In genomic region chr13:72210474-72211309, GRCm38 (mm10) we compare ENCODE assay signal across 12 mouse cellular contexts.
A peak's percentile ranks its signal among the peaks of the same experiment; 100 is the strongest.
DNase-seq lines count a peak whose midpoint lies in the region; ATAC-seq lines count a peak whose summit lies in the region.
"Had no signal": no experiment of that assay in that cellular context is flagged by ENCODE, and none has a peak within 500 bp of the region (broad histone marks: within the 10 kb centered on the region; RNA-seq: fewer than 3 reads in every experiment).

No protein-coding gene starts in this region.

- H3K36me3 ChIP-seq in neural tube, embryonic 15.5 days, result no peaks in the 10 kb centered on the region
- no peaks in the 10 kb centered on the region for H3K36me3 ChIP-seq in intestine, embryonic 16.5 days (ENCODE audit: control insufficient read depth, insufficient read depth, low read length)
- H3K36me3 ChIP-seq: heart, embryonic 15.5 days had no signal

- no peak overlapping the region for H3K9ac ChIP-seq in neural tube, embryonic 15.5 days (replicated peaks)
- H3K9ac ChIP-seq in intestine, embryonic 16.5 days (ENCODE audit: low read depth, low read length), result no peak overlapping the region
- H3K9ac ChIP-seq: heart, embryonic 15.5 days; liver, postnatal 0 days had no signal

- 25% methylated on average over 7 of the region's 7 CpGs for WGBS in neural tube, embryonic 15.5 days
- 44% methylated on average over 7 of the region's 7 CpGs for WGBS in intestine, embryonic 16.5 days

- peak; percentile 18 for DNase-seq in neural tube, embryonic 10.5 days (ENCODE audit: extremely low spot score, low spot score)
- peak; percentile 47 for DNase-seq in mesoderm, embryonic 11.5 days (ENCODE audit: low read depth, low spot score)
- no peak for DNase-seq in layer of hippocampus, adult 9-10 months (ENCODE audit: low spot score)
- DNase-seq in gastrocnemius, adult 18-20 months (ENCODE audit: low spot score), result no peak
- no peak for DNase-seq in cerebellum, adult 11-12 months
- DNase-seq: cerebellum, adult 9-11 months; liver, postnatal 0 days; thymus, postnatal 14 days had no signal

- no peaks in the 10 kb centered on the region for H3K9me3 ChIP-seq in neural tube, embryonic 15.5 days (replicated peaks)
- H3K9me3 ChIP-seq in intestine, embryonic 16.5 days (ENCODE audit: control insufficient read depth, low read length), result no peaks in the 10 kb centered on the region
- H3K9me3 ChIP-seq: heart, embryonic 15.5 days had no signal

- H3K4me1 ChIP-seq in neural tube, embryonic 15.5 days, result peaks cover 12% of the 10 kb centered on the region
- 0 out of 2 replicates have a peak, but pooled peaks cover 6% of the 10 kb centered on the region for H3K4me1 ChIP-seq in intestine, embryonic 16.5 days (ENCODE audit: control insufficient read depth, insufficient read depth, low read length)

- peaks cover 62% of the 10 kb centered on the region for H3K27me3 ChIP-seq in neural tube, embryonic 15.5 days (replicated peaks)
- H3K27me3 ChIP-seq in intestine, embryonic 16.5 days (replicated peaks; ENCODE audit: control insufficient read depth, insufficient read depth, low read length), result no peaks in the 10 kb centered on the region
- H3K27me3 ChIP-seq: heart, embryonic 15.5 days had no signal

- no peak for ATAC-seq in neural tube, embryonic 15.5 days (ENCODE audit: low FRiP score)
- ATAC-seq in intestine, embryonic 16.5 days, result peak; percentile 86
- ATAC-seq: inflammation-experienced regulatory T-cells, adult 6 months; liver, postnatal 0 days had no signal

- no peak overlapping the region for H3K27ac ChIP-seq in neural tube, embryonic 15.5 days (replicated peaks)
- no peak overlapping the region for H3K27ac ChIP-seq in intestine, embryonic 16.5 days (ENCODE audit: low read length)
- H3K27ac ChIP-seq: heart, embryonic 15.5 days had no signal

- no peak overlapping the region for H3K4me3 ChIP-seq in neural tube, embryonic 15.5 days (replicated peaks)
- no peak overlapping the region for H3K4me3 ChIP-seq in intestine, embryonic 16.5 days (ENCODE audit: low read length)
- H3K4me3 ChIP-seq: heart, embryonic 15.5 days had no signal

- no peak overlapping the region for H3K4me2 ChIP-seq in neural tube, embryonic 15.5 days
- H3K4me2 ChIP-seq in intestine, embryonic 16.5 days (ENCODE audit: low read depth, low read length), result peak overlapping the region; percentile 36
- H3K4me2 ChIP-seq: heart, embryonic 15.5 days had no signal

Comparison
In these comparisons a context has a peak if more than half of its experiments do, and no peak if none do; other contexts are left out.
1. DNase-seq: peak in neural tube, embryonic 10.5 days (single experiment) and mesoderm, embryonic 11.5 days (single experiment); none in layer of hippocampus, adult 9-10 months (single experiment), gastrocnemius, adult 18-20 months (single experiment) and cerebellum, adult 11-12 months (single experiment).